Mouse (Mus musculus) forebrain, embryonic 13.5 days (tissue): Measurements from ENCODE around the gene Klhl29. TPM values are rescaled to one million over a fixed set of nuclear protein-coding genes. Genes with fewer than 3 reads are reported as not detected.

Experiments
- ATAC-seq: fragments of 200-750 bp; cut with Nextera tagmentation; 2 replicates; pipeline ENCODE4 v1.8.0; 2017
- H3K27ac ChIP-seq: fragments of 300-500 bp; sonication (generic); 2 replicates; pipeline ENCODE4 v1.5.1; 2015; ENCODE audit warnings: inconsistent platforms, mild to moderate bottlenecking, moderate library complexity
- H3K27me3 ChIP-seq: fragments of 300-500 bp; sonication (generic); 2 replicates; pipeline ENCODE4 v1.6.1; 2015; ENCODE audit warnings: mild to moderate bottlenecking, inconsistent platforms
- H3K36me3 ChIP-seq: fragments of 300-500 bp; sonication (generic); 2 replicates; pipeline ENCODE4 v1.6.1; 2015; ENCODE audit warnings: mild to moderate bottlenecking, inconsistent platforms; ENCODE audit not compliant: poor library complexity, severe bottlenecking
- H3K4me1 ChIP-seq: fragments of 300-500 bp; sonication (generic); 2 replicates; pipeline ENCODE4 v1.6.1; 2015; ENCODE audit warnings: inconsistent platforms
- H3K4me2 ChIP-seq: fragments of 300-500 bp; sonication (generic); 2 replicates; pipeline ENCODE4 v1.6.1; 2015; ENCODE audit warnings: inconsistent platforms, mild to moderate bottlenecking, moderate library complexity
- H3K4me3 ChIP-seq: fragments of 300-500 bp; sonication (generic); 2 replicates; pipeline ENCODE4 v1.5.1; 2015; ENCODE audit warnings: mild to moderate bottlenecking, inconsistent platforms
- H3K9ac ChIP-seq: fragments of 300-500 bp; sonication (generic); 2 replicates; pipeline ENCODE4 v1.6.1; 2015; ENCODE audit warnings: mild to moderate bottlenecking, inconsistent platforms
- H3K9me3 ChIP-seq: fragments of 300-500 bp; sonication (generic); replicated peaks from 2 replicates; pipeline ENCODE4 v1.6.1; 2016; ENCODE audit warnings: inconsistent platforms
- WGBS: fragments of 180-500 bp; shearing (Covaris S2); methylation state at CpG from one replicate; pipeline ENCODE4 v1.1.7; 2015; 5-methylcytosine and 5-hydroxymethylcytosine counted together
- polyA plus RNA-seq: library from polyadenylated mRNA; unstranded; fragments of >200 nt; fragmentation: Nextera tagmentation; extraction: Ambion mirVana; gene quantifications from 2 replicates; pipeline ENCODE4 v1.2.1, GENCODE M21; 2015

The Klhl29 gene
- polyA plus RNA-seq, 1 experiment from 2014 or later: 3.5 TPM

- WGBS: 89% methylated on average over 9 of the region's 9 CpGs
- Histone ChIP-seq H3K4me2 (no peak overlapping the region), H3K9ac (no peak overlapping the region), H3K27ac (no peak overlapping the region), H3K4me1 (peaks cover 14% of the 10 kb centered on the region), H3K4me3 (no peak overlapping the region), H3K9me3 (no peaks in the 10 kb centered on the region), H3K36me3 (no peaks in the 10 kb centered on the region), H3K27me3 (no peaks in the 10 kb centered on the region)
- ATAC-seq: no peak
These were observed 52.9 kb downstream of the Klhl29 start for GRCm38 (mm10) chr12:5322444-5323087.

DNA sequence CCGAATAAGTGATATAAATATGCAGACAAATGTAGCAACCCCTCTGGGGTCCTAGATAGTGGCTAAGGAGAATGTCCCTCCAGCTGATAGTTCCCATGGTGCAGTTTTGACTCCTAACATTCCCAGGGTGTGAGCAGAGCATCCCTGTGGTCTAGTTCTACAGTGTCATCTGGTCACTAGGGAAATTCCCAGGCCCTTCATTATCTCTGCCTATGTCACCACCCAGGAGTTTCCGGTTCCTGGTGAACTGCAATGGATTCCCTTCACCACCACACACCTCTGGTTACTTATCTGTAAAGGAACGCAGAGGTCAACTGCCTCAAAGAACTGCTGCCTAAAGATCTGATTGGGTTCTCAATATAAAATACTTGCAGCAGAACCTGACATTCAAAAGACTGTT, 54.5 kb downstream of the Klhl29 start:
- no peak for ATAC-seq
- H3K4me3 ChIP-seq: no peak overlapping the region
- WGBS: 93% methylated on average over 3 of the region's 3 CpGs
- peaks cover 14% of the 10 kb centered on the region for H3K4me1 ChIP-seq
- H3K27ac ChIP-seq: no peak overlapping the region
- no peak overlapping the region for H3K9ac ChIP-seq
- H3K4me2 ChIP-seq: no peak overlapping the region
- H3K36me3 ChIP-seq: no peaks in the 10 kb centered on the region
- no peaks in the 10 kb centered on the region for H3K9me3 ChIP-seq
- no peaks in the 10 kb centered on the region for H3K27me3 ChIP-seq

DNA sequence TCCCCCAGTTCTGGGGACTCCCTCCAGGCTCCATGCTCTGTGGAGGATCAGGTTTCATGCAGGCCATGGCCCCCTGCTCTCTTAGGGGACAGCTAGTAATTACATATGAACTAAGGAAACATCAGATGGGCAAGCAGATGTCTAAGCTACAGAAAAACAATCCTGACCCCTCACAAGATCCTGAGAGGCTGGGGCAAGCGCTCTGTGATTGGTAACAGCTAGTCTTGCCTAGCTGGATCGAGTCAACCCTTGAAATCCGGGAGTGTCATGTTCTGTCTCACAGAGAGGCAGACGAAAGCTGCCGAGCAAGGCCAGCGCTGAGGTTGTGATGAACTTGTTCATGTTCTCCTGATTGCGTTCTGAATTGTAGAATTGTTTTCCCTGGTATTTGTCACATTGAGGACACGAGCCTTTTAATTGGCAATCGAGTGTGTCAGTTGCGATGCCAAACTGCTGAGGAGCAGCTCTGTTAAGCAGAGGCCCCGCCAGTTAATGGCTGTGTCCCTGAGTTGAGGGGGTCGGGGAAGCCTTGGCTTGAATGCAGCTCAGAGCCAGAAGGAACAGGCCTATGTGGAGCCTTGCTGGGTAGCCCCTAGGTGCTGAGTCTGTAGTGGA, 56.0 kb downstream of the Klhl29 start:
- Histone ChIP-seq H3K27me3 (no peaks in the 10 kb centered on the region), H3K9me3 (no peaks in the 10 kb centered on the region), H3K4me2 (no peak overlapping the region), H3K9ac (no peak overlapping the region), H3K4me1 (peaks cover 14% of the 10 kb centered on the region), H3K36me3 (no peaks in the 10 kb centered on the region), H3K4me3 (no peak overlapping the region), H3K27ac (no peak overlapping the region)
- 30% methylated on average over 12 of the region's 12 CpGs for WGBS
- ATAC-seq: peak; percentile 63

GRCm38 (mm10) chr12:5316029-5316567, 59.4 kb downstream of the Klhl29 start:
- H3K4me1 ChIP-seq: peaks cover 14% of the 10 kb centered on the region
- WGBS: 96% methylated on average over 9 of the region's 9 CpGs
- H3K4me2 ChIP-seq: no peak overlapping the region

DNA sequence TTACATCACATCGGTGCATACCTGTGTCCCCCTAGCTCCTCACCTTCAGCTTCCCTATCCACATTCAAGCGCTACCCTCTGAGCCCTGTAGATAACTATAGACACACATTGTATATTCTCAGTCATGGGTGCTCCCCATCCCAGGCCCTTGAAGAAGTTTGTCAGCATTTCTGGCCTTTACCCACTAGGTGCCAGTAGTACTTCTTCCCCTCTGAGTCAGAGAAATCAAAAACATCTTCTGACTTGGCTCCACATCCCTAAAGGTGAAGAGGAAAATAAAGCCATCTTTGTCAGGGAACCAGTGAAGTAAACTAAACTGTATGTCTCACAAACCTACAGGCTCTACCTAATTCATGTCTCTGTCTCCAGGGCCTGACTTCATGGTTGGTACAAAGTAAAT, 67.6 kb downstream of the Klhl29 start:
- H3K4me1 ChIP-seq: no peaks in the 10 kb centered on the region; the same call in 1 of the 2 replicates
- ATAC-seq: no peak
- no peaks in the 10 kb centered on the region for H3K27me3 ChIP-seq
- WGBS: 91% methylated on average over 2 of the region's 2 CpGs
- H3K4me3 ChIP-seq: no peak overlapping the region
- H3K27ac ChIP-seq: no peak overlapping the region
- H3K36me3 ChIP-seq: 0 out of 2 replicates have a peak, but pooled peaks cover 9% of the 10 kb centered on the region
- no peak overlapping the region for H3K4me2 ChIP-seq
- H3K9ac ChIP-seq: no peak overlapping the region
- H3K9me3 ChIP-seq: no peaks in the 10 kb centered on the region

More at GRCm38 (mm10) chr12:5316029-5316567, 59.4 kb downstream of the Klhl29 start:
- H3K27me3 ChIP-seq: no peaks in the 10 kb centered on the region
- H3K36me3 ChIP-seq: 0 out of 2 replicates have a peak, but pooled peaks cover 7% of the 10 kb centered on the region
- H3K9ac ChIP-seq: no peak overlapping the region
- ATAC-seq: no peak
- no peak overlapping the region for H3K4me3 ChIP-seq
- H3K9me3 ChIP-seq: no peaks in the 10 kb centered on the region
- no peak overlapping the region for H3K27ac ChIP-seq

DNA sequence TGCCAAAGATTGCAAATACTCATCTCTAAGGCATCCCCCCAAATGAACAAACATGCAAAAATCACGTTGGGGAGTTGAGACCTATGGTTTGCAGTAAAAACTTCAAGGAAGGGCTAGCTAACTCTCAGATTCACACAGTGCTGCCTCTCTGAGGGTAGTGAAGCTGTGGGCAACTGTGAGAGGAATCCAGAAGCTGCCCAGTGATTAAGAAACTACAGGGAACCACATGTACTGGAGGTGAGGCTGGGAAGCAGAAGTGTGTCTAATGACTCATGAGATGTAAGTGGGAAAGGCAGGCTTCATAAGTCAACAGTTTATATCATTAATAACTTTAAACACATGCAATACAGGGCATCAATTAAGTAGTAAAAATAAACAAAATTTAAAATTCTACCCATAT, 70.0 kb downstream of the Klhl29 start:
- H3K9ac ChIP-seq: no peak overlapping the region
- H3K36me3 ChIP-seq: no peaks in the 10 kb centered on the region
- peaks cover 9% of the 10 kb centered on the region for H3K4me1 ChIP-seq
- H3K27me3 ChIP-seq: no peaks in the 10 kb centered on the region
- no peak overlapping the region for H3K27ac ChIP-seq
- no peak for ATAC-seq
- H3K4me3 ChIP-seq: no peak overlapping the region
- WGBS: 78% methylated on average over 1 of the region's 1 CpGs
- H3K4me2 ChIP-seq: no peak overlapping the region
- no peaks in the 10 kb centered on the region for H3K9me3 ChIP-seq

DNA sequence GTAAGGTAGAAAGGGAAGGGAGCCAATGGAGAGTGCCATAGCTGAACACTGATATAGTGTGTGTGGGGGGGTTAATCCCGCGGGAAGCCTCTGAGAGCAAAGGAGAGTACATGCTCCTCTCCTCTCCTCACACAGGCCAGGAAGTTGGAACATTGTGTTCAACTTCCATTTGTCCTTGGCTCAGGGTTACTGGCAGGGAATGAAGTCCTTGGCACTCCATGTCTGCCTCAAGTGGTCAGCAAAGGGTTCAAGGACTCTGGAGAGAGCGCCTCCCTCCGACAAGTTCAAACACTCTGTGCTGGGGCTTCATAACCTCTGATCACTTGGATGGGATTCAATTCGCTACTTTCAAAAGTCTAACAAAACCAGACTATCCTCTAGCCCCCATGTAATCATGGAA, 71.6 kb downstream of the Klhl29 start:
- no peak overlapping the region for H3K27ac ChIP-seq
- H3K27me3 ChIP-seq: no peaks in the 10 kb centered on the region
- H3K4me3 ChIP-seq: no peak overlapping the region
- H3K9me3 ChIP-seq: no peaks in the 10 kb centered on the region
- 91% methylated on average over 5 of the region's 5 CpGs for WGBS
- H3K36me3 ChIP-seq: no peaks in the 10 kb centered on the region
- no peak overlapping the region for H3K9ac ChIP-seq
- peaks cover 16% of the 10 kb centered on the region for H3K4me1 ChIP-seq
- H3K4me2 ChIP-seq: no peak overlapping the region
- ATAC-seq: no peak

DNA sequence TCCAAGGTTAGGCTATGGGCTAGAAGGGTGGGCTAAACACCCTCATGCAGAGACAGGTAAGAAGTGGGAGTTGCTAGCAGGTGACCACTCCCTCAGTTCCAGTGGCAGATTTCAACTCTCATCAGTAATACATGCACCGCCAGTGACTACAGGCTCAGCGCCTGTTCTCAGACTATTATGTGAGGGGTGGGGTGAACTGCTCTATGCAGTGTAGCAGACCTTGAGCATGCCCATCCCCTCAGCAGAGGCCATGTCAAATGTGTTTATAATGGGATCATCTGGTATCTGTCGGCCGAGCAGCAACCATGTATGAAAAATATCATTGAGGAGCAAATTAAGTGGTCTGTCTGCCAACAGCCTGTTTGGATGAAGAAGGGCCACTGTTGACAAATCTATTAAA, 72.4 kb downstream of the Klhl29 start:
- WGBS: 89% methylated on average over 4 of the region's 4 CpGs
- H3K27ac ChIP-seq: no peak overlapping the region
- no peak overlapping the region for H3K4me3 ChIP-seq
- H3K9me3 ChIP-seq: no peaks in the 10 kb centered on the region
- H3K4me2 ChIP-seq: no peak overlapping the region
- H3K36me3 ChIP-seq: no peaks in the 10 kb centered on the region
- H3K4me1 ChIP-seq: peaks cover 16% of the 10 kb centered on the region
- H3K27me3 ChIP-seq: no peaks in the 10 kb centered on the region
- no peak overlapping the region for H3K9ac ChIP-seq
- peak; percentile 54; the same call in 1 of the 2 replicates for ATAC-seq

DNA sequence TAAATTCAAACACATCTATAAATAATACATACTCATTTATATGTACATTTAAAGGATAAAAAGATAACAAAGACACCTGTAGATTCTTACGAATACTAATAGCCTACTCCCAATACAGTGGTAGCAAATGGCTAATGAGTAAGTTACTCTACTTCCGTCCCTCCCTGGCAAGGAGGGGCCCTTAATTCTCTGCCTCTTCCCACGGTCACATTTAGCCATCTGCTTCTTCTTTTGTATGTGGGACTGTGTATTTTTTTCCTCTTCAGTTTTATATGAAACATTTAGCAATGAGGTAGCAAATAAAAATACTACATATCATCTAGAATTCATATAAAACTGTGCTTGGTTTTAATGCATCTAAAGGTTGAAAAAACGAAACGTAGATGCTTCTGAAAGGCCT, 73.6 kb downstream of the Klhl29 start:
- no peak overlapping the region for H3K4me2 ChIP-seq
- no peaks in the 10 kb centered on the region for H3K9me3 ChIP-seq
- WGBS: 69% methylated on average over 5 of the region's 5 CpGs
- H3K4me3 ChIP-seq: no peak overlapping the region
- no peaks in the 10 kb centered on the region for H3K36me3 ChIP-seq
- no peak overlapping the region for H3K27ac ChIP-seq
- H3K4me1 ChIP-seq: peaks cover 16% of the 10 kb centered on the region
- H3K27me3 ChIP-seq: no peaks in the 10 kb centered on the region
- no peak overlapping the region for H3K9ac ChIP-seq
- ATAC-seq: no peak

GRCm38 (mm10) chr12:5296422-5296821, 79.1 kb downstream of the Klhl29 start:
- Histone ChIP-seq H3K9me3 (no peaks in the 10 kb centered on the region), H3K4me1 (peaks cover 15% of the 10 kb centered on the region; the same call in 1 of the 2 replicates), H3K4me3 (no peak overlapping the region), H3K36me3 (no peaks in the 10 kb centered on the region), H3K27ac (no peak overlapping the region), H3K9ac (no peak overlapping the region), H3K27me3 (no peaks in the 10 kb centered on the region), H3K4me2 (no peak overlapping the region)
- 0 out of 2 replicates have a peak, but pooled peaks have one; percentile 36 for ATAC-seq
- 48% methylated on average over 7 of the region's 7 CpGs for WGBS

DNA sequence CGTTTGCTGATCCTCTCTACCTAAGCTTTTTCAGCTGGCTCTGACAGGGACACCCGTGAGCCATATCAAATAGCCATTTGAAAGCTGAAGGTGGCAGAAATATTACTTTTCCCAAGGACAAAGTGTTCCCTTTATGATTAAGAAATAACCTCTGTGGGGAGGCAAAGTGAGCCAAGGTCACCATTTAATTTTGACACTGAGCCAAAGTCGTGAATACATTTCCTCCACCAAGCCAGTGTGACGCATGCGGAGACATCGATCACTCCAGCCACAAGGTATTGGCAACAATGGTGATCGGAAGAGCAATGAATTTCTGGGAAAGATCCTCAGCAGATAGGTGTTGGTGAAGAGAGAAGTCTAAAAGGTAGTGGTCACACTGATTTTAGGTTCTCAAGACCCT, 83.2 kb downstream of the Klhl29 start:
- Histone ChIP-seq H3K4me1 (peaks cover 6% of the 10 kb centered on the region; the same call in 1 of the 2 replicates), H3K9ac (no peak overlapping the region), H3K36me3 (no peaks in the 10 kb centered on the region), H3K27ac (no peak overlapping the region), H3K9me3 (no peaks in the 10 kb centered on the region), H3K4me3 (no peak overlapping the region), H3K27me3 (no peaks in the 10 kb centered on the region), H3K4me2 (no peak overlapping the region)
- WGBS: 94% methylated on average over 7 of the region's 7 CpGs
- no peak for ATAC-seq

DNA sequence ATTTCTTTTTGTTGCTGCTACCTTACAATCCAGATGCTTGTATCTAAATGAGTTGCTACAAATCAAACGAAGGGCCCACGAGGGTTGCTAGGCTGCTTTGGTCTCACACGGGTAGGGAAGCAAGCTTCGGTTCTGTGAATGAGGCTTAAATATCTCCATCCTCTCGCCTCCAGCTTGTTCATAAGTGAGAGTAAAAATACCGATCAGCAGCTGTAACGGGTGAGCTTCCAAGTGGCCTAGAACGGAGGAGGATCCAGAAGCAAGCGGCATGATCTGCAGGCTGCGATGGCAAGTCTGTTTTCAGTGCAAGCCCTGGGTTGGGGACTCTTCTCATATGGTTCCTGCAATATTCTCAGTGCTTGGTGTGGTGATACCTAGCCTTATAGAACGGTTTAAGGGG, 89.9 kb downstream of the Klhl29 start:
- Histone ChIP-seq H3K9ac (no peak overlapping the region), H3K4me2 (no peak overlapping the region), H3K27ac (no peak overlapping the region), H3K9me3 (no peaks in the 10 kb centered on the region), H3K36me3 (no peaks in the 10 kb centered on the region), H3K4me3 (no peak overlapping the region), H3K27me3 (no peaks in the 10 kb centered on the region), H3K4me1 (0 out of 2 replicates have a peak, but pooled peaks cover 10% of the 10 kb centered on the region)
- 85% methylated on average over 11 of the region's 11 CpGs for WGBS
- no peak for ATAC-seq
